Mouse (Mus musculus) inflammation-experienced regulatory T-cells, adult 16 weeks (primary cell): ENCODE results near the gene Rwdd2a. TPM values are rescaled to one million over a fixed set of nuclear protein-coding genes. Genes with fewer than 3 reads are reported as not detected.

Experiments
- polyA plus RNA-seq: library from polyadenylated mRNA; unstranded; fragments of 100-300 nt; shearing (Covaris generic); gene quantifications from one replicate; pipeline ENCODE4 v1.2.1, GENCODE M21; 2017

The Rwdd2a gene
- polyA plus RNA-seq, result 6.1 TPM

GRCm38 (mm10) chr9:86571540-86572135 lies at the start of gene Rwdd2a, which contains the start of gene Pgm3:
TSS of gene Rwdd2a (plus strand) at chr9:86571991.
TSS of gene Pgm3 (minus strand) at chr9:86571842.

Other genes with a start within 250 kb of the Rwdd2a start
- 4.5 TPM for gene Ube2cbp, start 107.0 kb upstream of the Rwdd2a start, polyA plus RNA-seq
- gene Dop1a, start 104.8 kb upstream of the Rwdd2a start, polyA plus RNA-seq, result 43.4 TPM
- 24.2 TPM for gene Pgm3, start 149 bp upstream of the Rwdd2a start, polyA plus RNA-seq
- gene Me1, start 124.0 kb downstream of the Rwdd2a start, polyA plus RNA-seq, result not detected
- not detected for gene Prss35, start 171.7 kb downstream of the Rwdd2a start, polyA plus RNA-seq